Mouse (Mus musculus) ES-E14 (cell line): ENCODE results near the gene Dpy19l3. TPM values are rescaled to one million over a fixed set of nuclear protein-coding genes. Genes with fewer than 3 reads are reported as not detected.

Experiments
- DNase-seq: peaks from one replicate; pipeline ENCODE4 v3.0.0-alpha.2; 2013; ENCODE audit warnings: low read depth, low spot score
- H3K27ac ChIP-seq: 2 replicates; pipeline ENCODE4 v1.5.1; 2012; ENCODE audit warnings: low read depth, mild to moderate bottlenecking, low read length, moderate library complexity, mixed read lengths; ENCODE audit not compliant: poor library complexity, insufficient read depth, severe bottlenecking
- H3K36me3 ChIP-seq: 2 replicates; pipeline ENCODE4 v1.6.1; 2012; ENCODE audit warnings: mild to moderate bottlenecking, low read length, moderate library complexity, mixed read lengths; ENCODE audit not compliant: control insufficient read depth, poor library complexity, insufficient read depth, severe bottlenecking
- H3K4me1 ChIP-seq, 2 experiments: fragments of 150-350 bp in 1 of 2; sonication (generic) in 1 of 2; 2 replicates each; pipeline ENCODE4 v1.6.1; 2012; ENCODE audit warnings: low read length in 2 of 2, mild to moderate bottlenecking in 1 of 2, mixed read lengths in 1 of 2; ENCODE audit not compliant: control insufficient read depth in 2 of 2, insufficient read depth in 2 of 2, poor library complexity in 1 of 2
- H3K4me3 ChIP-seq, 2 experiments: fragments of 150-350 bp in 1 of 2; sonication (generic) in 1 of 2; 2 replicates each; pipeline ENCODE4 v1.5.1; 2012; ENCODE audit warnings: low read length in 2 of 2, low read depth in 1 of 2, mild to moderate bottlenecking in 1 of 2, mixed read lengths in 1 of 2; ENCODE audit not compliant: insufficient read depth in 1 of 2, poor library complexity in 1 of 2, severe bottlenecking in 1 of 2
- H3K9ac ChIP-seq: 2 replicates; pipeline ENCODE4 v1.6.1; 2012; ENCODE audit warnings: low read depth, mild to moderate bottlenecking, low read length, mixed read lengths; ENCODE audit not compliant: poor library complexity, insufficient read depth, severe bottlenecking
- H3K9me3 ChIP-seq: fragments of 150-350 bp; sonication (generic); 2 replicates; pipeline ENCODE4 v1.6.1; 2012; ENCODE audit warnings: low read depth, mild to moderate bottlenecking, low read length; ENCODE audit not compliant: control insufficient read depth, insufficient read depth
- CHD2 ChIP-seq: IDR thresholded peaks from 2 replicates; pipeline ENCODE4 v1.6.1; 2014; ENCODE audit warnings: mild to moderate bottlenecking, low read depth, low read length, inconsistent platforms
- HCFC1 ChIP-seq: IDR thresholded peaks from 2 replicates; pipeline ENCODE4 v1.6.1; 2012; ENCODE audit warnings: low read length, inconsistent platforms, borderline replicate concordance; ENCODE audit not compliant: insufficient read depth
- MAFK ChIP-seq: IDR thresholded peaks from 2 replicates; pipeline ENCODE4 v1.6.1; 2014; ENCODE audit warnings: mild to moderate bottlenecking, low read depth, low read length, inconsistent platforms; ENCODE audit not compliant: insufficient read depth
- ZC3H11A ChIP-seq: IDR thresholded peaks from 2 replicates; pipeline ENCODE4 v1.6.1; 2012; ENCODE audit warnings: low read depth, mild to moderate bottlenecking, inconsistent platforms, low read length, borderline replicate concordance
- ZNF384 ChIP-seq: IDR thresholded peaks from 2 replicates; pipeline ENCODE4 v1.6.1; 2012; ENCODE audit warnings: low read depth, low read length, inconsistent platforms
- in situ Hi-C, 2 experiments: fragments of 600-800 bp; cut with MboI; formaldehyde crosslinking; loops; one replicate each; pipeline ENCODE4 v1.15.1; 2025; ENCODE audit warnings: low sequenced_read_pairs in 2 of 2, inconsistent platforms in 1 of 2; ENCODE audit not compliant: unreplicated experiment in 2 of 2
- total RNA-seq: library from RNA; depleted of rRNA; stranded (reverse); fragments of 300-350 nt; gene quantifications from 2 replicates; pipeline ENCODE4 v1.2.3, GENCODE M21; 2012

The Dpy19l3 gene
- total RNA-seq, 1 experiment: 39.5 TPM

DNA sequence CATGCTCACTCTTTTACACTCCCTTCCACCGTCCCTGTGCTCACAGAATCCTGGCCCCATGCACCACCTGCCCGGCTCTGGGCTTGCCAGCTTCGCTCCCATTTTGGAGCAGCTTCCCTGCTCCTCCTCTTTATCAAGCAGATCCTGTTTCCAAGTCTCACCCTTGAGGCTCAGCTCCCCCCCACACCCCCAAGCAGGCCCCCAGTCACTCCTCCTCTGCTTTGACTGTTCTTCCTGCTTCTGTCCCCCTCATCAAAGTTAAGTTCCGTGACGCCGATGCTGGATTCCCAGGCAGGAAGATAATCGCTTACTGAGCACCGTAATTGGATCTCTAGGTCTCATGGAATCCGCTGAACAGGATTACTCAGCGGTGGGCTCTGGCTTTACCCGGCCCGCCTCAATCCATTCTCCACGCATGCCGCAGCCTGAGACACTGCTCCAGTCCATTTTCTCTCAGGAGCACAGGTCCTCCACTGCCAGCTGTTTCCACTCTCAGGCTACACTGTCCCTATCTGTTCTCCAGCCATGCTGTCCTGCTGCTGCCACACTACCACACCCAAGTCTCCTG is 6.8 kb downstream of the Dpy19l3 start:
- TF ChIP-seq ZC3H11A (no peak), MAFK (no peak), ZNF384 (no peak), HCFC1 (no peak), CHD2 (no peak)
- peaks cover 12% of the 10 kb centered on the region; the same call in 1 of the 2 replicates for H3K36me3 ChIP-seq
- H3K27ac ChIP-seq: no peak overlapping the region
- no peak for DNase-seq
- no peak overlapping the region for H3K4me3 ChIP-seq
- no peak overlapping the region for H3K9ac ChIP-seq
- no peaks in the 10 kb centered on the region for H3K9me3 ChIP-seq
- H3K4me1 ChIP-seq: peaks cover 0 to 3% of the 10 kb centered on the region in 2 experiments; a peak in 1 of 4 replicates
- in situ Hi-C loops: no loop called here

DNA sequence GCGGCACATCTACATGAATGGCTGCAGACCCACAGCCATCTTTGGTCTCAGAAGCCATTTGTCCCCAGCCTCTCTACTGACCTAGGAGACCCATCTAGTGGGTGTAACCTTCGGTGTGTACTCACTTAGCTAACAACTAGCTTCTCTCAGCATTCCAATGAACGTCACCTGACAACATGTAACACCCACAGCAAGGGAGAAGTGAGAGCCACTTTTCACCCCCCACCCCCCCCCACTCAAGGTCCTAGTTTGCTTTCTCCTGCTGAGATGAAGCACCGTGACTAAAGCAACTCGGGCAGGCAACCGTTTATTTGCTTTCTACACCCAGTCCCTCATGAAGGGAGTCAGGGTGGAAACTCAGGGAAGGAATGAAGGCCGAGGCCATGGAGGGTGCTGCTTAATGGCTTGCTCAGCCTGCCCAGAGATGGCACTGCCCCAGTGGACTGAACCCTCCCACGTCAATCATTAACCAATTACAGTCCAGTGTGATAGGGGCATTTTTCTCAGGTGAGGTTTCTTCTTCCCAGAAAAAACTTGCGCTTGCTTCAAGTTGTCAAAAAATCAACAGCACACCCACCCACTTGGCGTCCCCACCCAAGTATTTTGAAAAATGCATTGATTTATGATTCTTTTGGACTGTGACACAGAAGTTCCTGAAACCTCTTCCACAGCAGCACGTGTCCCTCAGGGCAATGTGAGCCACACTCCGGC is 7.4 kb downstream of the Dpy19l3 start:
- H3K9ac ChIP-seq: no peak overlapping the region
- DNase-seq: no peak
- H3K4me1 ChIP-seq: peaks cover 0 to 3% of the 10 kb centered on the region in 2 experiments; a peak in 1 of 4 replicates
- H3K9me3 ChIP-seq: no peaks in the 10 kb centered on the region
- no peak for TF ChIP-seq ZC3H11A
- TF ChIP-seq ZNF384: no peak
- TF ChIP-seq CHD2: no peak
- no peak overlapping the region for H3K4me3 ChIP-seq
- peaks cover 12% of the 10 kb centered on the region; the same call in 1 of the 2 replicates for H3K36me3 ChIP-seq
- no peak overlapping the region for H3K27ac ChIP-seq
- in situ Hi-C loops: no loop called here

DNA sequence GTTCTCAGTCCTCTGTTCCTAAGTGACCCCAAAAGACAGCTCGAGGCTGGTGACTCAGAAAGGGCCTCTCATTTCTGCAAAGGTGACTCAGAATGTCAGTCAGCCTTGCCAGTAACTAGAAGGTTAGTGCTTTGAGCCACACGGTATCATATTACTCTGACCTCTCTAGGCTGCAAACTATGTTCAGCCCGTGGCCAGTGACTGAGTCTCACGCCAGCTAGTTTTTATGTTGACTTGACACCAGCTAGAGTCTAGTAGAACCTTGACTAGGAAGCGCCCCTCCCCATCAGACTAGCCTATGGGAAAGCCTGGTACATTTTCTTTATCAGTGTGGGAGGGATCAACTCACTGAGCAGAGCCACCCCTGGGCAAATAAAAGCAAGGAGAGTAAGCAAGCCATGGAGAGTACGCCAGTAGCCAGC is 9.0 kb downstream of the Dpy19l3 start:
- no peak overlapping the region for H3K9ac ChIP-seq
- no peak overlapping the region for H3K27ac ChIP-seq
- peaks cover 0 to 3% of the 10 kb centered on the region in 2 experiments; a peak in 1 of 4 replicates for H3K4me1 ChIP-seq
- in situ Hi-C loops: no loop called here
- no peak overlapping the region for H3K4me3 ChIP-seq
- DNase-seq: no peak
- no peaks in the 10 kb centered on the region for H3K9me3 ChIP-seq
- peaks cover 4% of the 10 kb centered on the region; the same call in 1 of the 2 replicates for H3K36me3 ChIP-seq
- TF ChIP-seq CHD2: no peak
- TF ChIP-seq ZC3H11A: no peak
- no peak for TF ChIP-seq ZNF384
- TF ChIP-seq HCFC1: no peak
- no peak for TF ChIP-seq MAFK

DNA sequence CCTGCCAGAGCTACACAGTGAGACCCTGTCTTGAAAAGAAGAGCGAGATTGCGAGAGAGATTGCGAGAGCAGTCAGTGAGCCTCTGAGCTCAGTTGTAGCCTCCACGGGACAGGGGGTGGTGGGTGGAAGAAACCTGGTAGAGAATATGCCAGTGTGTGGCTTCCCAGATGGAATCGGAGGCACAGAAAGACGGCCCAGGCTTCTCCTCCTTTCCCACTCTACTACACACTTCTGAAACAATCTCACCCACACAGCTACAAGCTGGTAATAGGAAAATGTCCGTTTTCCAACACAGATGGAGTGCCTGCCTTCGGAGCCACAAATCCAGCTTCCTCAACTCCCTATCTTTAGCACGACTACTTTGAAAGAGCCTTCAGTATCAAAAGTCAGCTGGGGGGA is 9.5 kb downstream of the Dpy19l3 start:
- Histone ChIP-seq H3K4me3 (no peak overlapping the region), H3K4me1 (peaks cover 0 to 3% of the 10 kb centered on the region in 2 experiments; a peak in 1 of 4 replicates), H3K36me3 (peaks cover 4% of the 10 kb centered on the region; the same call in 1 of the 2 replicates), H3K9me3 (no peaks in the 10 kb centered on the region), H3K27ac (no peak overlapping the region), H3K9ac (no peak overlapping the region)
- in situ Hi-C loops: no loop called here
- no peak for DNase-seq
- TF ChIP-seq MAFK: no peak

DNA sequence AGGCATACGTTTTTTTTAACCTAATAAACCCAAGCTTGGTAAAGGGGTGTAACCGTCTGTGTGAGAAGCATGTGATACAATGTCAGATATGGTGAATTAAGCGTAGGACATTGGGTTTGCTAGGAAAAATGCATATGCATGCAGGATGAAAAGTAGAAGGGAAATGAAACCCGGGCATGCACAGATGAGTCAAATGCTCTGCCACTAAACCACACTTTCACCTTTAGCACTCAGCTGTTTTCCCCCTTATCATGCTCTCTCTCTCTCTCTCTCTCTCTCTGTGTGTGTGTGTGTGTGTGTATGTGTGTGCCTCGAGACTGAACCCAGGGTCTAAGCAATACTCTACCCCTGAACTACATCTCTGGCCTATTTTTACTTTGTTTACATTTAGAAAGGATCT is 11.9 kb downstream of the Dpy19l3 start:
- H3K9me3 ChIP-seq: no peaks in the 10 kb centered on the region
- no peak overlapping the region for H3K27ac ChIP-seq
- no peak overlapping the region for H3K9ac ChIP-seq
- H3K4me3 ChIP-seq: no peak overlapping the region
- H3K36me3 ChIP-seq: peaks cover 4% of the 10 kb centered on the region; the same call in 1 of the 2 replicates
- in situ Hi-C loops: no loop called here
- H3K4me1 ChIP-seq: peaks cover 0 to 2% of the 10 kb centered on the region in 2 experiments; a peak in 1 of 4 replicates
- no peak for DNase-seq
- TF ChIP-seq ZNF384: no peak
